Mouse (Mus musculus): ENCODE measurements at regions not wholly inside any gene's neighbourhood (a gene's known extent, or its start where the extent isn't known, plus 50 kb on each side); places are given as distances from the start of the nearest gene placed in this dataset.
"Not testable (repeated sequence)": the region's sequence is repeated elsewhere in the genome, so short reads cannot be mapped to it uniquely, and the experiment has no call there.

- no peak for DNase-seq (ENCODE audit: low read depth, low spot score)
Observed at GRCm38 (mm10) chrX:76077781-76078180, 186.3 kb upstream of the Cldn34b3 start.

- DNase-seq (ENCODE audit: low read depth, low spot score) = peak; percentile 39
Observed at GRCm38 (mm10) chrX:76082670-76083069, 181.4 kb upstream of the Cldn34b3 start.

DNA sequence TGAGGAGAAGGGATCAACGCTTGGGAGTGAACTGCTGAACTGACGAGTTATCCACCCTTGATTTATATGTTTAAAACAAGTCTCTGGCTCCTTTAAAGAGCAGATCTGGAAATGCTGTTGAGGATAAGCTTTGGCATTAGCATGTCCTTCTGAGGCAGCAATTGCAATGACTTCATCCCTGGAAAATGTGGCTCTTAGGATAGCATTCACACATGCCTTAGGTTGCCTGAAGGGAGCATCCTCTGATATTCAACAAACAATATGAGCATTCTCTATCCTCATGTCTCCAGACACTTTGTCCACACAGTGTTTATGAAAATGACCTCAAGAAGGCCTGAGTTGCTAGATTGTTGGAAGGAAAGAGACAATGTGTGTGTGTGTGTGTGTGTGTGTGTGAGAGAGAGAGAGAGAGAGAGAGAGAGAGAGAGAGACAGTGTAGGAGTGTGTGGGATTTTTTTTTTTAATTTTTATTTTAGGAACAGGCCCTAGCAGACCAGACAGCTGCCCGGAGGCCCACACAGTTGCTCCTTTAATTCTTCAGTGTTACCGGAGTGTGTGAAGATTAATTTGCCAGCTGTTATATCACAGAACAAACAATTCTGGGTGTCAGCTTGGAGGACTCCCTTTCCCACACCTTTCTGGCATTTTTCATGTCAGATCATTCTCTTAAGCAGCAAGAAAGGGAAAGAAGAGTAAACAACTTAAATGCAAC is 153.2 kb upstream of the Cldn34b3 start:
- peak; percentile 9 for DNase-seq (ENCODE audit: low read depth, low spot score)

GRCm38 (mm10) chrX:76116086-76116485 is 148.0 kb upstream of the Cldn34b3 start:
- no peak for DNase-seq (ENCODE audit: low read depth, low spot score)

DNA sequence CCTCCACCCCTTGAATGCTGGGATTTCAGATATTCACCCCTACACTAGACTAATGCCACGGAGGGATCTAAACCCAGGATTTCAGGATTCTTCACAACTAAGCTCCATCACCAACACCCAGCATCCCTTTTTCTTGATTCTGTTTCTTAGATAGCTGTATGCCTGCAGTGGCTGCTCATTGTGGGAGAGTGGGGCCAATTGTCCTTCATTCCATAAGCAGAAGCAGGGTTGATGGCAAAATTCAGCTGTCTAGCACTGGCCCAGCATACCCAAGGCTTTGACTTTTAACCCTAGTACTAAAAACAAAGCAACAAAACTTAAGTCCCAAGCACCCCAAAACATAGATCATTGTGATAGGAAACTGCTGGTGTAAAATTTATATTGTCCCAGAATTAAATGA is 147.5 kb upstream of the Cldn34b3 start:
- DNase-seq (ENCODE audit: low read depth, low spot score) = no peak

- DNase-seq (ENCODE audit: low read depth, low spot score) = no peak
Observed at GRCm38 (mm10) chrX:76120936-76121335, 143.2 kb upstream of the Cldn34b3 start.

DNA sequence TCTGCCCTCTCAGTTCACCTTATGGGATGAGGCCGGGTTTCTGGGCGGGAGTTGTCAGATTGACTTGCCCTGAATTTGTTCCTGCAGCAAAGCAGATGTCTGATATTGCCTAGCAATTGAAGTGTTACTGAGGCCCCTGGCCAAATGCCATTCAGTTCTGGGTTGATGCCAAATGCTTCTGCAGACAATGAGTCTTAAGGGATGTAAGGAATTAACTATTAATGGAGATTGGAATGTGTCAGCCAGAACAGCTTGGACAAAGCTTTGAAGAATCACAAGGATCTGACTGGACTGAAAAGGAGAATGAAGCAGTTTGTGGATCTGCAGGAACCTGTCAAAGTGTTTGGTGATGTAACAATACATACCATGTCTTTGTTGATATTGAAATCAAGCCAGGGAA is 140.7 kb upstream of the Cldn34b3 start:
- no peak for DNase-seq (ENCODE audit: low read depth, low spot score)

DNA sequence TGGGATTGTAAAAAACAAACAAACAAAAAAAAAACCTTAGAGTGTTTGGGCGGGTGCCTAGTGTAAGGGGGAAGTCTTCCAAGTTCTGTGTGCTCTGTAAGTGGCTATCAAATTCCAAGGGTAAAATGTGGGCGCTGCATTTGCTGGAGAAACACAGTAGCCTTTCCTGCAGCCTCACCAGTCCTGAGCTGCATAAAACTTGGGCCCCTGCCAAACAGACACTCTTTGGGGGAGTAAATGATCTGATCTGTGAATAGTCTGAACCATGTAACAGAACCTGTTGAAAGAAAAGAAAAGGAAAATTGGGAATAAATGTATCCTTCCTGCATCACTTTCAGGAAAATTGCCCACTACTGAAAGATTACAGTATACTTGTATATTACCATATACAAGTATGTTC is 126.4 kb upstream of the Cldn34b3 start:
- DNase-seq (ENCODE audit: low read depth, low spot score) = no peak

DNA sequence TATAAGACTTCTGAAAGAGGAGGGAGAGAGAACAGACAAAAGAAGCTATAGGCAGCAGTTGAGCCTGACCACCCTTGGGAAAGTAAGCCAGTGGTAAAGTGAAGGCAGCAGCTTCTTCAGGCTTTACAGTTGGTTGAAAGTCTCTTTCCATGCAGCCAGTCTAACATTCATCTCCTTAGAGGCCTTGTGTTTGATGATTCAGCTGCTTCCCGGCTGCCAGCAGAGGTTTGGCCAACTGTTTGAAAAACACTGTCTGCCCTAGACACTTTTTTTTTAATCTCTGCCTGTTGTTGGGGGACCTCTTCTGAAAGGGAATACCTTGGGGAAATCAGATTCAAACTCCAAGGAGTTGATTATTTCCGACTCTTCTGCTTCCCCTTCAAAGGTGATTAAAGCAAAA is 123.1 kb upstream of the Cldn34b3 start:
- DNase-seq (ENCODE audit: low read depth, low spot score) = peak; percentile 3

- DNase-seq (ENCODE audit: low read depth, low spot score) = not testable (repeated sequence)
Observed at GRCm38 (mm10) chrX:76174806-76175205, 89.3 kb upstream of the Cldn34b3 start.

DNA sequence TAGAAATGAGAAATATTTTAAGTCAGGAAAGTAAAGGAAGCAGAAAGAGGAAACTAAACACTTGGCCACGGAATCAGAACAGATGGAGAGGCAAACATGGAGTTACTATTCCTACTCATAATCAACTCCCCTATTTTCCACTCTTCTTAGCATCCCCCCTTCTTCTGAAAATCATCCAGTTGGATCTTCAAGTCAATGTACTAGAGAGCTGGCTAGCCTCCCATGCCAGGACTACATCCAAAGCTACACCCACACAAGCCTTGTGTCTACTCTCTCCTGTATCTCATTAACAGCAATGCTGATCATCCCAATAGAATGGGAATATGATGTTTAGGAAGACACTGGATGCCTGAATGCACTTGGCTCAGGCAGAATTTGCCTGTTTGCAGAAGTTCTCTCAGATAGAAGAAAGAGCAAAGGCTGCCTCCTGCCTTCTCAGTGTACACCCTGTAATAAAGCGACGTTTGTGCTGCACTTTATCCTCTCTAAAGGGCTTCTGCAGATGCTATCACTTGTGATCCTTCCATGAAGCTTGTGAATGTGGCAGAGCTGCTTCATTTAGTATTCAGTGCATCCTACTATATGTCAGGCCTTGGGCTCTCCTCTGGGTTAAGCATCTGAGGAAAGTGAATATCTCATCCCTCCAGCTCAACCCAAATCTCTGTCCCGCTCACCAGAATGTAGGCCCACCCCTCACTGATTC is 82.5 kb upstream of the Cldn34b3 start:
- DNase-seq (ENCODE audit: low read depth, low spot score) = peak; percentile 85

GRCm38 (mm10) chrX:76200607-76201006 is 63.5 kb upstream of the Cldn34b3 start:
- DNase-seq (ENCODE audit: low read depth, low spot score) = no peak

DNA sequence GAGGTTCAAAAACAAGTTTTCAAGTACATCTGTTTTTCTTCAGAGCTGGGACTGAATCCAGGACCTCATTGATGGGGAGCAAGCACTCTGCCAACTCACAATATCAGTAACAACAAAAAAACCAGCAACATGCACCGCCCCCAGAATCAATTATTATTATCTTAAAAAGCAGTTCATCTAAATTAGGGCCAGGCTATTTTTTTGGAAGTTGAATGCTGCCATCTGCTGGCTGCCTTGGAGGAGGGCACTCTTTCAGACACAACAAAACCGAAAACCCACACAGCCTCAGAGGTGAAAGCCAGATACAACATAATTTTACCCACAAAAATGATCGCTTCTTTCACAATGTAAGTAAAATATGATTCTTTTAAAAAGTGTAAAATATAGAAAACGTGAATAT is 62.7 kb upstream of the Cldn34b3 start:
- DNase-seq (ENCODE audit: low read depth, low spot score) = peak; percentile 39
